Mouse (Mus musculus) kidney, adult 2 months (tissue): ENCODE data around the gene Endog. TPM values are rescaled to one million over a fixed set of nuclear protein-coding genes. Genes with fewer than 3 reads are reported as not detected.
A peak's percentile ranks its signal among the peaks of the same experiment; 100 is the strongest.
"Not testable (repeated sequence)": the region's sequence is repeated elsewhere in the genome, so short reads cannot be mapped to it uniquely, and the experiment has no call there.

Experiments
- DNase-seq: peaks from one replicate; pipeline ENCODE4 v3.0.0; 2021
- H3K27ac ChIP-seq: fragments of 200-500 bp; 2 replicates; pipeline ENCODE4 v1.5.1; 2012; ENCODE audit warnings: low read depth, low read length, control low read depth, inconsistent platforms; ENCODE audit not compliant: insufficient read depth
- H3K27me3 ChIP-seq: fragments of 200-500 bp; replicated peaks from 2 replicates; pipeline ENCODE4 v1.6.1; 2012; ENCODE audit warnings: mild to moderate bottlenecking, moderate library complexity, low read length, inconsistent platforms; ENCODE audit not compliant: control insufficient read depth, insufficient read depth
- H3K36me3 ChIP-seq: fragments of 200-500 bp; 2 replicates; pipeline ENCODE4 v1.6.1; 2012; ENCODE audit warnings: mild to moderate bottlenecking, moderate library complexity, low read length, inconsistent platforms; ENCODE audit not compliant: control insufficient read depth, insufficient read depth
- H3K4me1 ChIP-seq: fragments of 200-500 bp; 2 replicates; pipeline ENCODE4 v1.6.1; 2011; ENCODE audit warnings: low read length; ENCODE audit not compliant: control insufficient read depth, insufficient read depth
- H3K4me3 ChIP-seq: fragments of 200-500 bp; 2 replicates; pipeline ENCODE4 v1.5.1; 2011; ENCODE audit warnings: mild to moderate bottlenecking, low read depth, low read length, control low read depth; ENCODE audit not compliant: insufficient read depth
- CTCF ChIP-seq: fragments of 200-500 bp; conservative IDR thresholded peaks from 2 replicates; pipeline ENCODE4 v1.5.1; 2011; ENCODE audit warnings: low read depth, mild to moderate bottlenecking, control low read depth, low read length, moderate library complexity, mixed read lengths; ENCODE audit not compliant: insufficient read depth, insufficient read length
- POLR2A ChIP-seq: fragments of 200-500 bp; IDR thresholded peaks from one replicate; pipeline ENCODE4 v1.6.1; 2011; ENCODE audit warnings: low read depth, low read length, control low read depth
- WGBS: fragments of 180-500 bp; shearing (Covaris S2); methylation state at CpG from one replicate; pipeline ENCODE4 v1.1.7; 2018; 5-methylcytosine and 5-hydroxymethylcytosine counted together
- polyA plus RNA-seq: library from polyadenylated mRNA; depleted of rRNA; stranded (reverse); fragments of >200 nt; gene quantifications from 2 replicates; pipeline ENCODE4 v1.2.3, GENCODE M21; 2012

Endog gene
- polyA plus RNA-seq, 1 experiment: 78.0 TPM

- no peaks in the 10 kb centered on the region for H3K27me3 ChIP-seq
- H3K4me1 ChIP-seq: peaks cover 4% of the 10 kb centered on the region; the same call in 1 of the 2 replicates
- no peak for TF ChIP-seq CTCF
- TF ChIP-seq POLR2A: no peak
- H3K27ac ChIP-seq: peak overlapping the region; percentile 48
- H3K36me3 ChIP-seq: no peaks in the 10 kb centered on the region
- WGBS: under 1% methylated on average over 19 of the region's 19 CpGs
- H3K4me3 ChIP-seq: peak overlapping the region; percentile 68
- DNase-seq: no peak
These were observed 697 bp downstream of the Endog start for GRCm38 (mm10) chr2:30171997-30172382.

GRCm38 (mm10) chr2:30173541-30174240 is 2.4 kb downstream of the Endog start:
- Histone ChIP-seq H3K4me3 (no peak overlapping the region), H3K27me3 (no peaks in the 10 kb centered on the region), H3K4me1 (peaks cover 4% of the 10 kb centered on the region; the same call in 1 of the 2 replicates), H3K27ac (no peak overlapping the region), H3K36me3 (no peaks in the 10 kb centered on the region)
- no peak for DNase-seq
- WGBS: 91% methylated on average over 20 of the region's 20 CpGs
- no peak for TF ChIP-seq POLR2A
- no peak for TF ChIP-seq CTCF

DNA sequence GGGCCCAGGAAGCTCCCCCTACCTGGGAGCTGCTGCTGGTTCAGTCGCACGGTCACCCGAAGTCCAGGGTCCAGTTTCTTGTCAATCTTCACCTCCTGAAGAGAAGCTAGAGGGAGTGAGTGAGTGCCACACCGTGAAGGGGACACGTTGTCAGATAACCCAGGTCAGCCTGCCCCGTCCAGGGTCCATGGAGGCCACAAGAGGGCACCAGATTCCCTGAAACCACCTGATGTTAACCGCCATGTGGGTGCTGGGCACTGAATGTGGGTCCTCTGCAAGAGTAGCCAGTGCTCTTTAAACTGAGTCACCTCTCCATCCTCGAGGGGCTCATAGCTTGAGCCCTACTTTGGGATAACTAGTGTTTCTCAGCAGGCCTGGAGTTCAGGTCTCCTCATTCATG is 4.6 kb downstream of the Endog start:
- TF ChIP-seq POLR2A (no peak), CTCF (peak; percentile 47)
- no peak overlapping the region for H3K4me3 ChIP-seq
- 75% methylated on average over 8 of the region's 8 CpGs for WGBS
- no peaks in the 10 kb centered on the region for H3K27me3 ChIP-seq
- H3K27ac ChIP-seq: no peak overlapping the region
- DNase-seq: peak; percentile 29
- H3K4me1 ChIP-seq: peaks cover 4% of the 10 kb centered on the region; the same call in 1 of the 2 replicates
- no peaks in the 10 kb centered on the region for H3K36me3 ChIP-seq

DNA sequence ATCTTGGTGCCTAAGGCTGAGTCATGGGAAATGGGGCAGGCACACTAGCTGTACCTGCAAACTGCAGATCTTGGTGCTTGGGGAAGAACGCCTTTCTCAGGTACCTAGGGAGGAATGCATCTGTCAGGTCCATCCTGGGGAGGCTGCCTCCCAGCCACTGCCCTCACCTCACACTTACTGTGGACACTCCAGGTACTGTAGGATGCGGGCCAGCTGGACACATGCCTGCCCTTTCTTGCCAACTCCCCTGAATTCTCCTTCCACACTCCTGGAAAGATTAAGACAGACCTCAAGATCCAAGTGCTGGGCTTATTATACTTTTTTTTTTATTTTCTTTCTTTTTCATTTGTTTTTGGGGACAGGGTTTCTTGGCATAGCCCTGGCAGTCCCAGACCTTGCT is 5.3 kb downstream of the Endog start:
- no peak overlapping the region for H3K4me3 ChIP-seq
- WGBS: 89% methylated on average over 2 of the region's 2 CpGs
- H3K4me1 ChIP-seq: peaks cover 4% of the 10 kb centered on the region; the same call in 1 of the 2 replicates
- peak; percentile 84 for DNase-seq
- TF ChIP-seq POLR2A (no peak), CTCF (no peak)
- no peaks in the 10 kb centered on the region for H3K36me3 ChIP-seq
- no peaks in the 10 kb centered on the region for H3K27me3 ChIP-seq
- no peak overlapping the region for H3K27ac ChIP-seq

DNA sequence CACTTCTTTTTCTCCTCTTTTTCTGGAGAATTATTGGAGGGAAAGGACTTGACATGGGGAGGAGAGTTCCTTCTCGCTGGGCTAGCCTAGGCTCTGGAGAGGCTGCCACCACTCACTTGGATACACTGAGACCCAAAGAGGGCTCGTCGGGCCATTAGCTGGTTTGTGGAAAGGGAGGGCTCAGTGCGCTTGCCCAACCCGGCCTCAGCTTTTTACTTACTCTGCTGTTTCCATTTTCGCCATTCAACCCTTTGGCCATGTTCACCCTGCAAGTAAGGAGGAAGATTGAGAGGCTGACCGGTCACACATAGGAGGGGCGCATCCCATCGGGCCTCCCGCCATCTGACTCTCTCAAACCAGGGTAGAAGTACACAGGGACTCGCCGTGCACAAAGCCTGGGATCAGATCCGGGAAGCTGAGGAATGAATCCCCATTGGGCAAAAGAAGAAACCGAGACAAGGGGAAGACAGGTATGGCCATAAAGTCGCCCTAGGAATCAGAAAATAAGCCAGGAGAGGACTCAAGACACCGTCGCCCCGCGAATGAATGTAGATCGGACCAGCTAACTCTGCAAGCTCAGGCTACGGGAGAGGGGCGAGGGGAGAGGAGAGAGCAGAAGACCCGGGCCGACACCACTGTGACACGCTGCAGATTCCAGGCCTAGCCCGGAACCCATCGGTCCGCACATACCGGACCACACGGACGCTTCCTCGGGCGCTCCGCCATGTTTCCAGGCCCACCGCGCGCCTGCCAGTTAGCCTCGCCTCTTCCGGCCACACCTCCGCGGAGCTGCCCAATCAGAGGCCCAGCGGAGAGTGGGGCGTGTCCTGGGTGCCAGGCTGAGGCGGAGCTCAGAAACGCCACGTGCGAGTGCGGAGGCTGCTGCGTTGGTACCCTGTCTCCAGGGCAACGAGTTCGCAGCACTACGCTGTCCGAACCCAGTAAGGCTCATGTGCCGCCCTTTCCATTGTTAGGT is 6.7 kb downstream of the Endog start, which contains the start of gene Spout1:
Spout1 (minus strand) TSS at position 760 of the 976 bp plus-strand sequence.
- peak within 1 kb of the TSS; percentile 80 for H3K4me3 ChIP-seq
- no peaks in the 10 kb centered on the region for H3K27me3 ChIP-seq
- WGBS: 3% methylated on average over 54 of the region's 54 CpGs
- peak; percentile 97 for DNase-seq
- TF ChIP-seq POLR2A (peak; percentile 50), CTCF (no peak)
- no peak within 1 kb of the TSS for H3K27ac ChIP-seq
- no peaks in the 10 kb centered on the region for H3K36me3 ChIP-seq
- H3K4me1 ChIP-seq: no peaks in the 10 kb centered on the region; the same call in 1 of the 2 replicates

DNA sequence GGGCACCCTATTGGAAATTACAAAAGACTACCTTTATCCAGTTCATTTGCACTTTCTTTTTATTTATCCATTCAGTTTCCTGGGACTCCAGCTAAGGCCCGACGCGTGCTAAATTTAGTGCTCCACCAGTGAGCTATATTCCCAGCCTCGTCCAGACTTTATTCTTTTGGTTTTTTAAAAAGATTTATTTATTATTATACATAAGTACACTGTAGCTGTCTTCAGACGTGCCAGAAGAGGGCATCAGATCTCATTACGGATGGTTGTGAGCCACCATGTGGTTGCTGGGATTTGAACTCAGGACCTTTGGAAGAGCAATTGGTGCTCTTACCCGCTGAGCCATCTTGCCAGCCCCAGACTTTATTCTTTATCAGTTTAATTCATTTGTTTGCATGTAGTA is 7.4 kb downstream of the Endog start:
- not testable (repeated sequence) for H3K4me1 ChIP-seq, H3K36me3 ChIP-seq, H3K27me3 ChIP-seq, H3K27ac ChIP-seq, DNase-seq
- H3K4me3 ChIP-seq: 0 out of 2 replicates have a peak overlapping the region, but pooled peaks have one; percentile 5
- 50% methylated on average over 7 of the region's 7 CpGs for WGBS

DNA sequence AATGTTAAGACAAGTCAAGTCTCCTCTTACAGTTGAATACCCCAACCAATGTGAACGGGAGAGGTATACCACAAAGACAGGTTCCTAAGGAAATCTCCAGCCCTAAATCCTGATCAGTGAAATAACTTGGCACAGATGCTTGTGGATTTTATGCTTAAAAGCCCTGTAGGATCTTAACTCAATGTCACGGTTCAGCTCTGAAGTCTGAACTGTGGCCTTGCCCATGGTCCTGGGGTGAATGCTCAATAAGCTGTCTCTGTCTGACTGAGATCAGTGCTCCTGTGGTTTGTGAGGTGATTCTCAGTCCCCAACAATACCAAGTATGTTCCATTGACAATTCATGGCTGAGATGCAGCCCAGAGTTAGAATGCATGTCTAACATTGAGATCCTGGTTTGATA is 11.1 kb downstream of the Endog start:
- WGBS: 73% methylated on average over 2 of the region's 2 CpGs
- TF ChIP-seq POLR2A: no peak
- no peak for TF ChIP-seq CTCF
- no peaks in the 10 kb centered on the region; the same call in 1 of the 2 replicates for H3K4me1 ChIP-seq
- no peaks in the 10 kb centered on the region for H3K36me3 ChIP-seq
- no peak overlapping the region for H3K27ac ChIP-seq
- H3K4me3 ChIP-seq: no peak overlapping the region
- DNase-seq: peak; percentile 55
- no peaks in the 10 kb centered on the region for H3K27me3 ChIP-seq
